Mouse (Mus musculus): ENCODE results near the gene Col1a1.

Col1a1 gene

DNA sequence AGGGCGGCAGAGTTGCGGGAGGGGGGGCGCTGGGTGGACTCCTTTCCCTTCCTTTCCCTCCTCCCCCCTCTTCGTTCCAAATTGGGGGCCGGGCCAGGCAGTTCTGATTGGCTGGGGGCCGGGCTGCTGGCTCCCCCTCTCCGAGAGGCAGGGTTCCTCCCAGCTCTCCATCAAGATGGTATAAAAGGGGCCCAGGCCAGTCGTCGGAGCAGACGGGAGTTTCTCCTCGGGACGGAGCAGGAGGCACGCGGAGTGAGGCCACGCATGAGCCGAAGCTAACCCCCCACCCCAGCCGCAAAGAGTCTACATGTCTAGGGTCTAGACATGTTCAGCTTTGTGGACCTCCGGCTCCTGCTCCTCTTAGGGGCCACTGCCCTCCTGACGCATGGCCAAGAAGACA, at the start of gene Col1a1:
Gene Col1a1, plus strand, starts transcription at position 180 of the 400 bp plus-strand sequence.
- no peak for DNase-seq (ENCODE audit: low spot score in 2 of 2)

DNA sequence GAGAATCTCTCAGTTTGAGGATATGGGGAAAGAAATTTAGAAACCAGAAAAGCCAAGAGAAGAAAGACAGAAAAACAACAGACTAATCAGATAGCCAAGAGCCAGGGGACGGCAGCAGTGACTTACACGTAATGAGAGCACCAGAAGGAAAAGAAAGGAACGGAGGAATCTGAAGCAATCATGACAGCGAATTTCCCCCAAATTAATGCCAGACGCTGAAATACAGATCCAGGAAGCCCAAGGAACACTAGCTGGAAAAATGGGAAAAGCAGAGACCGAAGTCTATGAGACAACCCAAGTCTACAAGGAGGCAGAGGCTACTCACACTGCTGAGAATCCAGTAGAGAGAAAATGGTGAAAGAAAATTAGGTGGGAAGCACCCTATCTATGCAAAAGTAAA, 44.9 kb upstream of the Col1a1 start:
- DNase-seq (ENCODE audit: low spot score in 2 of 2): no peak

DNA sequence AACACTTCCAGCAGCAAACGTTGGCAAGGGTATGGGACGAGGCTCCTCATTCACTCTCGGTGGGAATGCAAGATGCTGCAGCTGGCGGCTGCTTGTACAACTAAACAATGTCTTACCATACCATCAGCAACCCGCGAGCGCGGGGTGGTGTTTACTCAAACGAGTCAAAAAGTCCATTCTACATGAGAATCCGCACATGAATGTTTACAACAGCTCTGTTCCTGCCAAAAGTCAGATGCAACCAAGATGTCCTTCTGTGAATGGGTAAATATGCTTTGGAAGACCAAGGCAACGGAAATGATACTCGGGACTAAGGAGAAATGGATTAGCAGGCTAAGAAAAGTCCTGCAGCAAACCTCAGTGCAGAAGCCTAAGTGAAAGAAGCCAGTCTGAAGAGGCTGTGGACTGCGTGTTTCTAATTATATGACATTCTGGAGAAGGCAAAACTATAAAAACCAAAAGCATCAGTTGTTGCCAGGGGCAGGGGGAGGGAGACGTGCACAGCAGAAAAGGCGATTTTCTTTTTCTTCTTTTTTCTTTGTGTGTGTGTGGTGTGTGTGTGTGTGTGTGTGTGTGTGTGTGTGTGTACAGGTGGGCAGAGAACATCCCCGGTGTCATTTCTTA, 39.2 kb upstream of the Col1a1 start:
- DNase-seq (ENCODE audit: low spot score in 2 of 2): no peak

DNA sequence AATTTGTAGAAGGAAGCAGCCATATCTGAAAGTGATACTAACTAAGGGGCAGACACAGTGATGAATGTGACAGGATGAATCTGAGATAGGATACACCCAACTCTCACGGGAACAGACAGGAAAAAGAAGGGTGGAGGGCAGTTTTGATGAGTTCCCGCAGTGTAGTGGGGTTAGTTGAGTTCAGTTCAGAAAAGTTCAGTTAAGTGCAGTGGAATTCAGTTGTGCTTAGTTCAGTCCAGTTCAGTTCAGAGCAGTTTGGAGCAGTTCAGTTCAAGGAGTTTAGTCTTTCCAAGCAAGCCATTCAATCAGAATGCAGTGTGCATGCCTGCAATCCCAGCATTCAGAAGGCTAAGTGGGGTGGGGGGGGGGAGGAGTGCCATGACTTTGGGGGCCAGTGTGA, 34.8 kb upstream of the Col1a1 start:
- no peak for DNase-seq (ENCODE audit: low spot score in 2 of 2)

DNA sequence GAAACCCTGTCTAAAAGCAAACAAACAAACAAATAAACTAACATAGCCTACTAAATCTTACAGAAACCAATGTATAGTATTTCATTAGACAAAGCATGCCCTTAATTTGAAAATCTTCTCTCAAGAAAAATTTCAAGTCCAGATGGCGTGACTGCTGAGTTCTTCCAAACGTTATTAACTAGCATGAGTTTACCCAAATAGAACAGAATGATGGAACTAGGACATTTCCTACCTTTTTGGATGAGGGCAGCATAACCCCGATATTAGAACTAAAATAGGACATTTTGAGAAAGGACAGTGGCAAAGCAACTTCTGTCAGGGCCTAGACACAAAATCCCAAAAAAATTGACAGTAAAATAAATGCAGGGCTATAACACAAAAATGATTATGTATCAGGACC, 31.7 kb upstream of the Col1a1 start:
- DNase-seq (ENCODE audit: low spot score in 2 of 2): no peak

DNA sequence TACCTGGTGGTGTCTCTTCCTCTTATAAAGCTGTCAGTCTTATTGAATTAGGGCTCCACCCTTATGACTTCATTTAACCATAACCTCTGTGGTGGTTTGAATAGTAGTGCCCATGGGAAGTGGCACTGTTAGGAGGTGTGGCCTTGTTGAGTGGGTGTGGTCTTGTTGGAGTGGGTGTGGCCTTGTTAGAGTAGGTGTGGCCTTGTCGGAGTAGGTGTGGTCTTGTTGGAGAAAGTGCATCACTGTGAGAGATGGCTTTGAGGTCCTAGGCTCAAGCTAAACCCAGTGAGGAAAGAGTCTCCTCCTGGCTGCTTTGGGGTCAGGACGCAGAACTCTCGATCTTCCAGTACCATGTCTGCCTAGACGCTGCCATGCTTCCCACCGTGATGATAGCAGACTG, 25.1 kb upstream of the Col1a1 start:
- DNase-seq (ENCODE audit: low spot score in 2 of 2): no peak

DNA sequence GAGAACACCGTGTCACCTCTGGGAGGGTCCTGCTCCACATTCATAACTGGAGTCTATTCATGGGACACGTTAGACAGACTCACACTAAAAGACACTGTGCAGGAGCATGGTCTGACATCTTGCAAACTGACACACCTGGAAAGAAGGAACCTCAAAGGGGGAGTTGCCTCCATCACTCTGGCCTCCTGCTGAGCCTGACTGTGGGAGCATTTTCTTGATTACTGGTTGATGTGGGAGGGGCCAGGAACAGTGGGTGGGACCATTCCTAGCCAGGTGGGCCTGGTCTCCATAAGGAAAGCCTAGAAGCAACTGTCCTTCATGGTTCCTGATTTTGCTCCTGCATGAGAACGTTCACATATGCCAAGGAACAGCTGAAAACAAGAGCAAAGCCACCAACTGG, 23.5 kb upstream of the Col1a1 start:
- DNase-seq (ENCODE audit: low spot score in 2 of 2): no peak

DNA sequence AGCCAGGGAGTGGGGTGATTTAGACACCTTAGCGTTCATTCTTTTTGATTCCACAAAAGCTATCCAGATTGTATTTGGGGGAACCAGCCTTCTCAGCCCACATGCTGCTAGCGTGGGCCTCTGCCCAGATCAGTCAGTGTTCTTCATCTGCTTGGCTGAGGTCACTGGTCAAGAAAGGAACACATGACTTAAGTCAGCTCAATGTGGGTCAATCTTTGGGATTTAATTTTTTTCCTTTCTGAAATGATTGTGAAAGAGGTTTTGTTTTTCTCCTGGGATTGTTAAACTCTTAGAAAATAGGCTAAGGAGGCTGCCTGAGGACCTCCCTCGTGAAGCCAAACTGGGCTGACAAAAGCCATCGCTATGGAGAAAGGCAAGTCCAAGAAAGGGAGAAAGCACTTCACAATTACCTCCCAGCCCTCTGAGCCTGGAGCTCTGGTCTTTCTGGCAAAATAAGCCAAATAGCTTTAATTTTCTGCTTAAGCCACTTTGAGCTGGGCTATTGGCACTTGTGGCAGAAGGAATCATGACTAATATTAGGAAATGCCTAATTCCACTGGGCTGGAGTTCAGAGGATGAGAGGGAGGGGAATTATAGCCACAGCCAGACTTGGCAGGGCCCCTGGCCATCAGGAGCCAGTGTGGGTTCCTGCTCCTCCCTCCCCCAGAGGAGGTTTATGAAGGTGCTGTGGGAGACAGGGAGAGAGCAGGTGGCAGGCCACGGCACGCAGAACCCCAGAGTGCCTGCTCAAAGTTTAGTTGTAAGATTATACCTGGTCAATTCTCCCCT, 22.5 kb upstream of the Col1a1 start:
- no peak for DNase-seq (ENCODE audit: low spot score in 2 of 2)

DNA sequence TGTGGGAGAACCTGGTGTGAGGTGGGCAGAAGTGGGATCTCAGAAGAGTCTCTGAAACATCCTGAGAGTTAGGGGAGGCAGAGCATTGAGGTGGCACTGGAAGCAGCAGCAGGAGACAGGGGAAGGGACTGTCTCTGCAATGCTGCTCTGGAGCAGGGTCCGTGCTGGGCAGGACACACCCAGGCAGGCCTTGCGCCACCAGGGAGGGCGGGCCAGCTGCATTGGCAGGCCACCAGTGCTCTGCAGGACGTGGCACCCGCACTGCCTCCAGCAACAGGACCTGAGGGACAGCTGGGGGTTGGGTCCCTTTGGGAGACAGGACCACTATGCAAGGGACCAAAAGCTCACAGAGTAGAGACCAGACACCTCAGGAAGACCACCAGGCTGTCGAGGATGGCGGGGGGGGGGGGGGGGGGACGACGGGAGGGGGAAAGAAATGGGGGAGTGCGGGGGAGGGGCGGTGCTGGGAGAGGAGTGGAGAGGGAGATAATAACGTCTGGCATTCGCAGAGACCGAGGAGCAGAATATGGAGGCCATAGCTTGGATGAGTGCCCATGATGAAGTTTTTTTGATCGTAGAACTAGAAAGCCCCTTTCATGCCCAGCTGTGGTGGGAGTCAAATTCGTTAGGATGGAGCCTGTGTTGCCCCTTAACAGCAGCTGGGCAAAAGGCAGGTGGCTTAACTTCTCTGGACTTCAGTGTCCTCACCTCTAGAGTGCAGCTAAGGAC, 20.2 kb upstream of the Col1a1 start:
- no peak for DNase-seq (ENCODE audit: low spot score in 2 of 2)

DNA sequence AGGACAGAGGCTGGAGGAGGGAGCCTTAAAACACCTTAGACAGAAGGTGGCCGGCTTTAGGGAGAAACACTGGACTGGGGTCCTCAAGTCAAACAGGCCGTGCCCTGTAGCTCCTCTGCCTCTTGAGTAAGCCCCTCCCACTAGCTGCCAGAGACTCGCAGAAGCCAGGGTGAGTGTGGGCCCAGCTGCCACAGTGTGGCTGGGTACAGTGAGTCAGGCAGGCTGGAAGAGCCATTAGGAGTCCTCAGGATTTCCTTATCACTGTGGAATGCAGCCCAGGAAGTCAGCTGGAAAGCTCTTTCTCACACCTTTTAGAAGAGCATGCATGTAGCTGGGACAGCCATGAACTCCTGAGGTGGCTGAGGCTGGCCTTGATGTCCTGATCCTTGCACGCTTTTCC, 19.5 kb upstream of the Col1a1 start:
- DNase-seq (ENCODE audit: low spot score in 2 of 2): no peak

DNA sequence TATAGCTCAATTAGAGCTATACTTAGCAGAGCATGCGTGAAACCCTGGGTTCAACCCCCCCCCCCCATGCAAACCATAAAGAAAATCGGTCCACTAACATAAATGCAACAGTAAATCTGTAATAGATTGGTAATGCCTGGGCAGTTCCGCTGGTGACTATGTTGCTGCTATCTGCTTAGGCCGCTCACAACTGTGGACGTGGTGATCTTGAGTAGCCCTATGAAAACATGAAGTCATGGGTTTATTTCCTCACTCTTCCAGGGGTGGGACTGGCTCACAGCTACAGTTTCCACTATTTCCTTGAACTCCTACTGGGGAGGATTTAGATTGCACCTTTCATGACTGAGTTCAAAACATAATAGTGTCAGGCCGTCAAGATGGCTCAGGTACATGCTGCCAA, 18.3 kb upstream of the Col1a1 start:
- no peak for DNase-seq (ENCODE audit: low spot score in 2 of 2)

DNA sequence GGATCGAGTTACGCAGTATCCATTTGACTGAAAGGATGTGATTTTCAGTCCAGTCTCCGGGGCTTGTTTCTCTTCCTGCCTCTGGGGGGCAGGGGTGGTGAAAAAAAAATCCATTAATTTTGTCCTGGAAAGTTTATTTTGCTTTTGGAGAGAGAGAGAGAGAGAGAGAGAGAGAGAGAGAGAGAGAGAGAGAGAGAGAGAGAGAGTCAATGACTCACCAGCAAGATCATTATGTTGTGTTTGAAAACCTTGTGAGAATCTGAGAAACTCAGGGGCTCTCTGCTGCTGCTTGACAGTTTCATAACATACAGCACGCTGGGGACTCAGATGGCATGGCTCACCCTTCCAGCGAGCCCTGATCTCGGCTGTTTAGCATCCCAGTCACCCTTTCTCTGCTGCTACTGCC, 15.0 kb upstream of the Col1a1 start:
- no peak for DNase-seq (ENCODE audit: low spot score in 2 of 2)

DNA sequence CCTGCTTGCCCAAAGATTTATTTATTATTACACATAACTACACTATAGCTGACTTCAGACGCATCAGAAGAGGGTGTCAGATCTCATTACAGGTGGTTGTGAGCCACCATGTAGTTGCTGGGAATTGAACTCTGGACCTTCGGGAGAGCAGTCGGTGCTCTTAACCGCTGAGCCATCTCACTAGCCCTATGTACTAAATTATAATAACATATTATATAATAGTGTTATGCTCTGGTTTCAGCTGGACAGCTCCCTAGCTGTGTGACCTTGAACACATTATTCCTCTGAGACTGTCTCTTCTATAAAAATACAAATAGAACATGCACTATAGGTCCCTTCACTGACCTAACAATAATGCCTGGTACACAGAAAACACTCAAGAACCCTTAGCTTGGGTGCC, 11.0 kb upstream of the Col1a1 start:
- DNase-seq (ENCODE audit: low spot score in 2 of 2): no peak

DNA sequence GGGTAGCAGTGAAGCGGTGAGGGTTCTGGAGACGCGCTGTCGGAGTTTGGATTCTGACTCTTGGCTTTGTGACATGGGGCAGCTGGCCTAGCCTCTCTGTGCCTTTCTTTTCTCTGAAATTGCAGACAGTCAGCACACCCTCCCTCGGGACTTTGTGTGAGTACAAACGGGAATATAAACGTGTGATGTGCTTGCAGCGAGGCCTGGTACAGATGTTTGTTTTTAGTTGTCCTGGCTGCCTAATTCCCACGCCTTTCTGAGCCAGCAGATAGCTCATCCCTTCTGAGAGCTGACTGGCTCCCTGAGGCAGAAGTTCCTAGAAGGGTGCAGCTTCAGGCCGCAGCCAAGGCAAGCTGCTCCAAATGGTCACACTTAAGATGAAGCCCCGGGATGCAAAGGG, 9.6 kb upstream of the Col1a1 start:
- no peak for DNase-seq (ENCODE audit: low spot score in 2 of 2)

DNA sequence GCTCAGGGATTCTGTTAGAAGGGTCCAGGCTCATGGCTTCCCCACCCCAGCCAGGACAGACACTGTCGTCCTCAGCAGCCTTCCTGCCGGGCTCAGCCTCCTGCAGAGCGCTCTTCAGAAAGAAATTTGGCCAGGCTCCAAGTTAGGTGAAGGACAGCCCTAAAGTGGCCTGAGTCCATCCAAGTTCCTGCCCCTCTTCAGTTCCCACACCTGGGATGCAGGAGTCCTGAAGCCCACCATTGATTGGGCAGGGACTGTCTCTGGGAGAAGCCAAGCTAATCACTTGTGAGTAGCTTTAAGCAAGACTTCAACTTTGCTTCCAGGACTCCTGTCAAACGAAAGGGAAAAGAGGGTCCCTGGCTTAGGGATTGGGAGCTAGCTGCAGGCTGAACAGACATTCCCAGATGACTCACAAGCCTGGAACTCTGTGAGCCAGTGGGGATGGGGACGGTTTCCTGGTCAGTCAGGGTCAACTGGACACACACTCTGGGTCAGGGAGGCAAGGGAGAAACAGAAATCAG, 8.2 kb upstream of the Col1a1 start:
- no peak for DNase-seq (ENCODE audit: low spot score in 2 of 2)

DNA sequence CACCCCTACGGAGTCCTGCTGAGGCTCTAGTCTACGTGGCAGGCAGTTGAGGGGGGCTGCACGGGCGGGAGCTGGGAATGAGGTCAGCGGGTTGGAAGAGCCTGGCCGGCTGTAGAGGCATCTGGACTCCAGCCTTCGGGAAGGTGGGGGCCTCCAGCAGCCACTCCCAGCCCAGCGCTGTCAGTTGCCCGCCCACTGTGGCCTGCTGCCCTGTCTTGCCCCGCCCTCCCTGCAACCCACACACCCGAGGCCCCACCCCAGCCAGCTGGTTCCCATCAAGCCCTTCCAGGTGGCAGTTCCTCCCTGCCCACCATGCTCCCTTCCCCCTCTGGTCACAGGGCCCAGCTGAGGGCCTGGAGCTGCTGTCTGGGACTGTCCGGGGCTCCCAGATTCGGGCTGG, 7.2 kb upstream of the Col1a1 start:
- DNase-seq (ENCODE audit: low spot score in 2 of 2): peak in 1 of 2 experiments; percentile 26

DNA sequence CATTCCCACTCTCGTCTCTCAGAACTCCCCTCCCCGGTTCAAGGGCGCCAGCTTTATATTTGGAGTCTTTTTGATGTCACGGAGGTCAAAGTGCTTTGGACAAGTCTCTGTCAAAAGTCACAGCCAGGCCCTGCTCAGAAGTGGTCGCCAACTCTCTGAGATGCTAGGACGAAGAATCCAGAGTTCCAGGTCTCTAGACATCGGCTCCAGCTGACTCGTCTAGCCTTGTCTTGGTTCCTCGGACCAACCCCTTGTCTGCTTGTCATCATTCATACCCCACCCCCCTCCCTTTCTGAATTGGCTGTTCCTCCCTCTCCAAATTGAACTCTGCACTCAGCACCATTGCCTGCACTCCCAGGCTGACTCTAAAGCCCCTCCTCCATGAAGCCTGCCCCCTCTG, 6.4 kb upstream of the Col1a1 start:
- DNase-seq (ENCODE audit: low spot score in 2 of 2): no peak

DNA sequence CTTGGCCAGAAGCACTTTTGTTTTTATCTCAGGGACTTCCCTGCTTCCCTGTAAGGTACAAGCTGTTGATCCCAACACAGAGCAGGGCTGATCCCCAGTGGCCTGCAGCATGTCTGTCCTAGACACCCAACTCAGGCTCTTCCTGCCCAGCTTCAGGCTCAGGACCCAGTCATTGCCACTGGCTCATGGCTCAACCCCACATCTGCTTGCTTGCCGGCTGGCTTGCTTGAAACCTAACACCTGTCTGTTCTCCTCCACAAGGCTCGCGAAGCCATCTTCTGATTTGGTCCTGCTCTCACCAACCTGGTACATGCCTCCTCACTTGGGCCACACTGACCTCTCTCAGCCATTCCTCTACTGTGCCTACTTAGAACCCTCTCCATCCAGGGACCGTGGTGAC, 5.9 kb upstream of the Col1a1 start:
- no peak for DNase-seq (ENCODE audit: low spot score in 2 of 2)

DNA sequence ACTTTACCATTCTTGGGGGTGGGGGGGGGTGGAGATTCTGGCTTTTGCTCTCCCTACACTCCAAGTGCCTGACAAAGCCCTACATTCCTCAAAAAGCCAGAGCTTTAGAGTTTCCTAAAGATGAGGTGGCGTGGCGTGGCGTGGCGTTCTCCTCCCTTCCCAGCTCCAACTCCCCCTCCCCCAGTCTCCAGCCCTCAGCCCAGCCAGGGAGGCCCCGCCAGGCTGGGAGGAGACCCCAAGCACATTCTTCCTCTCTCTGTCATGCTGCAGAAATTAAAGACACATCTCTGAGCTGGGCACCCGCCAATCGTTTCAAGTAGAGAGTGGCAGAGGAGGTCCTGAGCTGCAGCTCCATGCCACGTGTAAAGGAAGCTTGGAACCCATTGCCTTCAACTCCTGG, 2.4 kb upstream of the Col1a1 start:
- no peak for DNase-seq (ENCODE audit: low spot score in 2 of 2)

DNA sequence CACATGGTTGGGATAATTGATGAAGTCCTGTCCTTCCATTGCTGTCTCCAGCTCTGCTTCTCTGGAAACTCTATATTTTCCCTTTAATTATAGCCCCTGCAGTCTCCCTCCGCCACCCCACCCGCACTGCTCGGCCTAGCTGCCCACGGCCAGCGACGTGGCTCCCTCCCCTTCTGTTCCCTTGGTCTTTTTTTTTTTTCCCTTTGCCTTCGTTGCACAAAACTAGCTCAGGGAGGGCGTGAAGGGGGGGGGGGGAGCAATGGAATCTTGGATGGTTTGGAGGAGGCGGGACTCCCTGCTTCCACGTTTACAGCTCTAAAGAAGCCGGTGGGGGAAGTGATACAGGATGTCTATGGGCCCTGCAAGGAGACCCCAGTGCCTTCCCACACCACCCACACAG, 1.5 kb upstream of the Col1a1 start:
- DNase-seq (ENCODE audit: low spot score in 2 of 2): no peak

DNA sequence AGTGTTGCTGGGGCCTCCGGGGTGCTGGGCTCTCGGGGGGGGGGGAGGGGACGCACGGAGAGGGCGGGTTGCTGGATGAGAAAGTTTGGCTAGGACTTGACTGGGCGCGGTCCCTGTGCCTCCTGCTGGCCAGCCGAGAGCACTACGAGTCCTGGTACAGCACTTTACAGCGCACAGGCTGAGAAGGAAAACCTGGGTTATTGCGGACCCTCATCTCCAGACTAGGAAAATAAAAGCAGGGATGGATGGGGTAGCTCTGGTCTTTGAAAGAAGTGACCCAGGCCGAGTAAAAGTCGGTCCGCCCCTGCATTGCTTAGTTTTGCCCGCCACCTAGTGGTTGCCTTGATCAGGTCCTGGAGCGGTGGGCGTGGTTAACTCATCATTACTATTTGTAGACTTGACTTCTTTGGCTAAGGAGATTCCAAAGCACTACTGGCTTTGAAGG, 849 bp downstream of the Col1a1 start:
- DNase-seq (ENCODE audit: low spot score in 2 of 2): peak; percentile 62 to 79

DNA sequence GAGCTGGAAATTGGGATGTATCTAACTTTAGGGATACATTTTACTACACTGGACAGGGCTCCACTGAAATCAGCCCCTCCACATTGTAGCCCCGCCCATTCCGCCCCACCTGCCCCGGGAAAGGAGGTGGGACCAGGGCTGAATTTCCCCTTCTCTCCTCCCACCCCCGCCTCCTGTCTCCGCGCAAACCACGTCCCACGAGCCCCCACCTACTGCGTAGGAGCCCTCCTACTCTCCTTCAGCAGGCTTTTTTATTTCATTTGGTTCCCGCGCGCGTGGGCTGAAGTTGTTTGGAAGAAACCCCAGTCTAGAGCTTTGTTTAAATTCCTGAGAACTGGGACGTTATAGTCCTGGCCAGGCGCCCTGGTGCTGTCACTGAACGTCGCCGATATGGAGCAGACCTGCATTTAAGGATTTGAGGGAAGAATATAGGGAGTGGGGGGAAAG, 1.3 kb downstream of the Col1a1 start:
- peak in 1 of 2 experiments; percentile 33 for DNase-seq (ENCODE audit: low spot score in 2 of 2)

DNA sequence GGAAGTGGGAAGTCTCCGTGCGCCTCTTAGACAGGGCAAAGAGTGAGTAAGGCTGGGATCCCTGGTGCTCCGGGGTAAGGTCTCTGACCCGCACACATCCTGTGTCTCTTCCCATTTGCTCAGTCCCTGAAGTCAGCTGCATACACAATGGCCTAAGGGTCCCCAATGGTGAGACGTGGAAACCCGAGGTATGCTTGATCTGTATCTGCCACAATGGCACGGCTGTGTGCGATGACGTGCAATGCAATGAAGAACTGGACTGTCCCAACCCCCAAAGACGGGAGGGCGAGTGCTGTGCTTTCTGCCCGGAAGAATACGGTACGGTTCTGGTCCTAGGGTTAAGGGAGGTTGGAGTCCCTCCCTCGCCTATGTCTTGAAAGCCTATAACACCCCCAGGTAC, 1.8 kb downstream of the Col1a1 start:
- DNase-seq (ENCODE audit: low spot score in 2 of 2): no peak

All from thymus, postnatal 10 days (tissue).